Mouse (Mus musculus) heart, adult 9 months (tissue): ENCODE results near the gene 4933409G03Rik.
"Not testable (repeated sequence)": the region's sequence is repeated elsewhere in the genome, so short reads cannot be mapped to it uniquely, and the experiment has no call there.

Source experiments
- DNase-seq, 2 experiments: peaks; one replicate each; pipeline ENCODE4 v3.0.0; 2022; ENCODE audit warnings: low spot score in 2 of 2

Gene 4933409G03Rik

DNA sequence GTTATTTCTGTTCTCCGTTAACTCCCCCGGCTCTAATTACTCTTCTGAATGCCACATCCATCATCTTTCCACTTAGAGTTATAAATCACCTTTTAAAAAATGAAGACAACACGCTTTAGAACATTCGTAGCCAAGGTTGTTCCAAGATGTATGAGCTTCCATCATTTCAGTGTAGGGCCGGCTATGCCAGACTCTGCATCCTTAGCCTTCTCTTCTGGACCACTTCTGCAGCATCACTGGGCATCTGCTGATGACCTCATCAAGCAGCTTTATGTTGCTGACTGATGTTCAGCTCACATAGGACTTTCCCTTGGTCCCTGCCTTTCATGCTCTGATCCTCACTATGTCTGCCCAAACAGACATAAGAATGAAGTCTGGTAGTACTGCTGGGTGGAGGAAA is at the start of gene 4933409G03Rik:
TSS of gene 4933409G03Rik (plus strand) at position 301 of the 400 bp plus-strand sequence.
- DNase-seq, result no peak

DNA sequence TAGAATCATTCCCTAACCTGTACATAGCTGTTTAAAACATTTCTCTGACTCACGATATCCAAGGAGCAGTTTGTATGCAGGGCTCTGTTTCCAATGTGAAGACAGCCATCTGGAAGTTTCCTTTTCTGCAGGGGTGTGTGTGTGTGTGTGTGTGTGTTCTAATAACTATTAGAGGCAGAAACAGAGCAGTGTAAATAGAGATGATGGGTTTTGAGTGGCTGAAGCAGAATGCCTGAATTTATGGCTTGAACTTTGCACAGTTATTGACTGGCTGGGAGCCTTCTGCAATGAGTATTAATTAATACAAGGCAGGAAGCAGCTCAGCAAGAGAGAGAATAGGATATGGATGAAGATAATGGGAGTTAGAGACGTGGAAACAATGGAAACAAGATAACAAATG is 38.0 kb upstream of the 4933409G03Rik start:
- no peak for DNase-seq

DNA sequence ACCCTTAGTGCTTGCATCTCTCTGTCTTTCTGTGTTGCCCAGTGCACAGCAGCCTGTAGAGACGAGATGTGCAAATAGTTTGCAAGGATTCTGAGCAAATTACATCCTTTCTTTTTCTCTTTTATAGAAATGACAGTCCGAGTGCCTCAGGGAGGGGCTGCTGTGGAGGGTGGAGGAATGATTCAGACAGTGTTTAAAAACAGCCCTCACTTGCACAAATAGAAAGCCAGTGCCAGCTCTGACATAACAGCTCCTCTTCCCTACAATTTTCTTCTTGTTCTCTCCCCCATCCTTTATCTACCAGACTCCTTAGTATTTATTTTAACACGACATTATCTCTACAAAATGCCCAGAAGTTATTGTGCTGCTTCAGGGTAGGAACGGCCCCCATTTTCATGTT is 21.4 kb upstream of the 4933409G03Rik start:
- DNase-seq, result no peak

DNA sequence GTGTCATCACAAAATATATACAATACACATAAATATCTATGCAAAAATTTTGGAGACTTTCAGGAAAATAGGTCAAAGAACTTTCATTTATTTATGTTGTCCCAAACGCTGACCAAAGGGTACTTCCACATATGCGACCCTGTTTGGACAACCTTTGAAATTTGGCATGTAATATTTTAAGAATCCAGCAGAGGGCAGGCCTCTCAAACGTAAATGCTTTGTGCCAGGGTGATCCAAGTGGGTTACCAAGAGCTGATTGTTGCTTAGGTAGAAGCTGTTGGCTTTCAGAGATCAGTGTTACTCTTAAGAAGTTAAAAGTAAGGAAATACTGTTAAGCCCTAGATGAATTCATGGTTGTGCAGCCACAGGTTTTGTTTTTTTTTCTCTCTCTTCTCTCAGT is 18.9 kb upstream of the 4933409G03Rik start:
- peak; percentile 15 to 19 for DNase-seq

DNA sequence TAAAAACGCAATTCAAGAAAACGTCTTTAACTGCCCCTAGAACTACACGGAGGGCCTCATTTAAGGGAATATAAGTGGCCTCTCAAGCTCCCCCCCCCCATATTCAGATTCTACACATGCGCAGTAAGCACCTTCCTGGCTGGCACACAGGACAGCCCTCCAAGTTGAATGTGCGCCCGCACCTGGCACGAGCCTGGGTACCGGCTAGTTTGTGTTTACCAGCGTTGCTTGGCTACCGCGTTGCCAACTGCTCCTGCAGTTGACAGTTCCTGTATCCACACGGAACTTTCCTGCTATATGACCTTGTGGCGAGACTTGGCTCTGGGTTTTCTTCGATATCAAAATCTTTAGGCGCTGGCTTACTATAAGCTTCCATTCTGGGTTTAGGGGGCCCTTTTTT is 13.9 kb upstream of the 4933409G03Rik start:
- peak; percentile 63 to 70 for DNase-seq

DNA sequence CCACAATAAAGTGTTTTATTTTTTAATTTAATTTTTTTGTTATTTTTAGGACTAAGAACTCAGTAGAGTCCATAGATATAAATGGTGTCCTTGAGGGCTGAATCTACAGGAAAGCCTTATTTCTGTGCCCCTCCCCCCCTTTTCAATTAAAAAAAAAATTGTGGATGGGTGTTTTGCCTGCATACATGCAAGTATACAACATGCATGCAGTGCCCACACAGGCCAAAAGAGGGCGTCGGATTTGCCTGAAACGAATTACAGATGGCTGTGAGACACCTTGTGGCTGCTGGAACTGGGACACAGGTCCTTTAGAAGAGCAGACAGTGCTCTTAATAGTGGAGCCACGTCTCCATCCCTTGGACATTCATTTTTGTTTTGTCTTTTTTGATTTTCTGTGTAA is 9.9 kb upstream of the 4933409G03Rik start:
- DNase-seq, result no peak

DNA sequence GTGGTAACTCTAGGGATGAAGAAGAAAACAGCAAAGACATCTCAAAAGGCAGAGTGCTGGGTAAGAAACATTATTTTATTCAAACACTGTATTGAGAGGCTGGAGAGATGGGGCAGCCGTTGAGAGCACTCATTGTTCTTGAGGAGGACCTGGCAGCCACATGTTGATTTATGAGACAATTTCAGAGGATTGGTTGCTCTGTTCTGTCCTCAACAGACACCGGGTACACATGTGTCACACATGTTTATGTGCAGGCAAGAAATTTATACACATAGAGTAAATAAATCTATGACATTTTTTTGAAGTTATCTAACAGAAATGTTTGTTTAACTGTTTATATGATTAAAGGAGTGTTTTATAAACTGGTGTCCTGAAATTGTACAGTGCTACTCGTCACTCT is 10.6 kb downstream of the 4933409G03Rik start:
- no peak for DNase-seq

DNA sequence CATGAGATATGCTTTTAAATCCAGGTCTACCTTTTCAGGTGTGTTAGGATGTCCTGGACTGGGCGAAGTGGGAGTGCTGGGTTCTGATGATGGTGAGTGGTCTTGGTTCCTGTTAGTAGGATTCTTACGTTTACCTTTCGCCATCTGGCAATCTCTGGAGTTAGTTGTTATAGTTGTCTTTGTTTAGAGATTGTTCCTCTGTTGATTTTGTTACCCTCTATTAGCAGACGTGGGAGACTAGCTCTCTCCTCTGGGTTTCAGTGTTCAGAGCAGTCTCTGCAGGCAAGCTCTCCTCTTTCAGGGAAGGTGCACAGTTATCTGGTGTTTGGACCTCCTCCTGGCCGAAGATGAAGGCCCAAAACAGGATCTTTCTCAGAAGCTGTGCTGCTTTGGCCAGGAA is 74.0 kb downstream of the 4933409G03Rik start, which contains the start of gene 4932414N04Rik:
TSS of gene 4932414N04Rik (plus strand) at position 301 of the 400 bp plus-strand sequence.
- DNase-seq, result not testable (repeated sequence)
